Mouse (Mus musculus) macrophage (primary cell): ENCODE measurements around the gene Dcbld2. TPM values are rescaled to one million over a fixed set of nuclear protein-coding genes. Genes with fewer than 3 reads are reported as not detected.

Experiments used
- H3K27ac ChIP-seq: fragments of 350-480 bp; formaldehyde crosslinking; 2 replicates; pipeline ENCODE4 v1.9.0; 2021
- H3K36me3 ChIP-seq: fragments of 350-480 bp; formaldehyde crosslinking; 2 replicates; pipeline ENCODE4 v1.9.0; 2021; ENCODE audit errors: inconsistent target
- H3K4me3 ChIP-seq: fragments of 350-480 bp; formaldehyde crosslinking; 2 replicates; pipeline ENCODE4 v1.9.0; 2021; ENCODE audit errors: inconsistent target
- H3K79me2 ChIP-seq: fragments of 350-480 bp; formaldehyde crosslinking; 2 replicates; pipeline ENCODE4 v1.9.0; 2021; ENCODE audit errors: inconsistent target
- WGBS: methylation state at CpG from one replicate; pipeline ENCODE4 v1.1.7; 2026; ENCODE audit warnings: inconsistent platforms; ENCODE audit not compliant: missing documents; 5-methylcytosine and 5-hydroxymethylcytosine counted together
- polyA plus RNA-seq: library from polyadenylated mRNA; stranded (reverse); fragments of 250-400 nt; gene quantifications from 3 replicates; pipeline ENCODE4 v1.2.4, GENCODE M21; 2018; ENCODE audit warnings: inconsistent platforms

Gene Dcbld2
- polyA plus RNA-seq, 1 experiment from 2014 or later, result 1.3 TPM

DNA sequence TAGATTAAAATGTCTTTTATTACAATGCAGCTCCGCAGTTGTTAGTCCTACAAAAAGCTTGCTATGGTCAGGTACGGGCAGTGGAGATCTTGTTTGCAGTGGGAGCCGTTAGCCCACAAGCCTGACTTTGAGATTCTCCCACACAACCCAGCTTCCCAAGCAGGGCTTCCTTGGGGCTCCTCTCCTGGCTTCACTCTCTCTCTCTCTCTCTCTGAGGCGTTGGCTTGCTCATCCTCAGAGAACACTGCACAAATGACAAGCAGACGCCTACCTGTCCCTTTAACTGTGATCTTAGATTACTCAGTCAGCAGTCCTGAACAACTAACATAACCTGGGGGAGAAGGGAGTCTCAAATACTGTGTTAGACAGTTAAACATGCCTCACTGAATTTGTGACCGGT, 79.6 kb downstream of the Dcbld2 start:
- Histone ChIP-seq H3K36me3 (no peaks in the 10 kb centered on the region), H3K4me3 (no peak overlapping the region), H3K27ac (no peak overlapping the region), H3K79me2 (no peaks in the 10 kb centered on the region)
- WGBS, result 85% methylated on average over 6 of the region's 6 CpGs

GRCm38 (mm10) chr16:58496791-58497190, 88.5 kb downstream of the Dcbld2 start:
- H3K79me2 ChIP-seq, result no peaks in the 10 kb centered on the region
- H3K36me3 ChIP-seq, result no peaks in the 10 kb centered on the region
- no peak overlapping the region for H3K4me3 ChIP-seq
- H3K27ac ChIP-seq, result no peak overlapping the region

DNA sequence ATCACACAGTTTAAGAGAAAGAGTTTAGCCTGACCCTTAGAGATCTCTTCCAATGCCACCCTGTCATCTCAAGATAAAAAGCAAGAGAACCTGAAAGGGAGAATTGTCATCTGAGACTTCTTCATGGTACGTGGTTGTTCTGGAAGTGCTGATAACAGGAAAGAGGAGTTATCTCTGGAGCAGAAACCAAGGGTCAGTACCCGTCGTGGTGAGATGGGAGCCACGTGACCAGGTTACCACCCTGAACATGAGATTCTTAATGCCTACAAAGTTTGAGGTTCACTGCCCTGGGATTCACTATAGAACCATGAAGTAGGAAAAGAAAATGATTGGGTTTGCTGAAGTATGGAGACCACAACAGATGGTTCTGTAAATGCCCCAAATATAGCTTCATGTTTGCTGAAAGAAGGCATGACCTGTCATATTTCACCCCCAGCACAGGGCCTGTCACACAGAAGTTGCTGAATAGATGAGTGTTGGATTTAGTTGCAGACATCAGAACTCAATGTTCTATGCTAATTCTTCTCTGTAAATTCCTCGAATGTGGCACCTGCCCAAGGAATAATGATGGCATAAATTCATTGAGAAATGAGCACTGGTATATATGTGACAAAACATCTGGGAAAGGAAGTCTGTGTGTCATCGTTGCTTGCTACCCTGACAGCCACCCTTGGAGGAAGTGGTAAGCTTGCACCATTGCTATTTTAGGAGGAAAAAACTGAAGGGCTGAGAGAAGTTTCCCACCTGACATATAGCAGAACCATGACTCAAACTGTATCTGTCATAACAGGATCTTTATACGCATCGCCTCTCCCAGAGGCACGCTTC, 89.9 kb downstream of the Dcbld2 start:
- no peak overlapping the region for H3K4me3 ChIP-seq
- 29% methylated on average over 9 of the region's 9 CpGs for WGBS
- peak overlapping the region; percentile 62 for H3K27ac ChIP-seq
- no peaks in the 10 kb centered on the region for H3K79me2 ChIP-seq
- H3K36me3 ChIP-seq, result no peaks in the 10 kb centered on the region

- H3K36me3 ChIP-seq, result no peaks in the 10 kb centered on the region
- no peak overlapping the region for H3K4me3 ChIP-seq
- no peaks in the 10 kb centered on the region for H3K79me2 ChIP-seq
- H3K27ac ChIP-seq, result peak overlapping the region; percentile 62
- WGBS, result 90% methylated on average over 1 of the region's 1 CpGs
Observed at GRCm38 (mm10) chr16:58499172-58499584, 90.9 kb downstream of the Dcbld2 start.

- H3K4me3 ChIP-seq, result no peak overlapping the region
- no peaks in the 10 kb centered on the region for H3K79me2 ChIP-seq
- no peaks in the 10 kb centered on the region for H3K36me3 ChIP-seq
- peak overlapping the region; percentile 62 for H3K27ac ChIP-seq
- 40% methylated on average over 5 of the region's 5 CpGs for WGBS
Observed at GRCm38 (mm10) chr16:58499650-58500049, 91.4 kb downstream of the Dcbld2 start.

- Histone ChIP-seq H3K79me2 (no peaks in the 10 kb centered on the region), H3K4me3 (no peak overlapping the region), H3K36me3 (no peaks in the 10 kb centered on the region), H3K27ac (peak overlapping the region; percentile 80)
- 3% methylated on average over 6 of the region's 6 CpGs for WGBS
Observed at GRCm38 (mm10) chr16:58501760-58502301, 93.6 kb downstream of the Dcbld2 start.

DNA sequence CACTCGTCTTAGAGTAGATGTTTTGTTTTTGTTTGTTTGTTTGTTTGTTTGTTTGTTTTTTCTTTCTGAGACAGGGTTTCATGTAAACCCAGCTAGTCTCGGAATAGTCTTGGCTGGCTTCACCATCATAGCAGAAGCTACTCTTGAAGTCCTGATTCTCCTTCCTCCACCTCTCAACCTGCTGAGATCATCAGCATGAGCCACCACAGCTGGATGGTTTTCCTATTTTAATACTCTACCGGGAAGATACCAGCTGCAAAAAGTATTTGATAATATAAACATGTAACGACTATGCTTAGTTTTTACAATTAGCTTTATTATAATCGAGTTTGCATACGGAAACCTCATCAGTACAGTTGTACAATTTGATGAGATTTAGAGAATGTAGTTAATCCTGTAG, 94.3 kb downstream of the Dcbld2 start:
- H3K36me3 ChIP-seq, result no peaks in the 10 kb centered on the region
- no peak overlapping the region for H3K4me3 ChIP-seq

GRCm38 (mm10) chr16:58504945-58505344, 96.7 kb downstream of the Dcbld2 start:
- no peak overlapping the region for H3K27ac ChIP-seq
- no peaks in the 10 kb centered on the region for H3K36me3 ChIP-seq
- H3K4me3 ChIP-seq, result no peak overlapping the region
- H3K79me2 ChIP-seq, result no peaks in the 10 kb centered on the region

More for the DNA sequence above, 94.3 kb downstream of the Dcbld2 start:
- peak overlapping the region; percentile 80 for H3K27ac ChIP-seq
- WGBS, result 66% methylated on average over 6 of the region's 6 CpGs
- no peaks in the 10 kb centered on the region for H3K79me2 ChIP-seq

DNA sequence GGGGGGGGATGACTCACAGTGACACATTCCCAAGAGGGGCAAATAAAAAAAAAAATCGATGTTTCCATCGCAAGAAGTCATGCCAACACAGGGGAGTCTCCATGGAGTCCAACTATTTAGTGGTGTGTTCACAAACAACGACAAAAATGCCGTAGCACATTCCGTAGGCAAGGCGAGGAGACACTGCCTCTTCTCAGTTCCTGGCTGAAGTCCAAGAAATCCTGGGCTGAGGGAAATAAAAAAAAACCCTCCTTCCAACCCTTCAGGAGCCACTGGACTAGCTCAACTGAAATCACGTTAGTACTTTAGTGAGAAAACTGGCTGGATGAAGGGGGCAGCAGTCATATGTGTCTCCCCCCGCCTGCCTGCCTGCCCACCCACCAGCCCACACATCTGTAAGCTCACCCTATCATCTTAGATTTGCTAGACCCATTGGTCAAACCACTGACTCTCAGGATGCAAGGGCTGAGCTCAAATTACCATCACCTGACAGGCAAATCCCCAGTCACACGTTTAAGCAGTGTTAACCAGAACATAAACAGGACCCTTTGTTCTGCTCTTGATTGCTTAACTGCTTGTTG, 104.0 kb downstream of the Dcbld2 start:
- no peaks in the 10 kb centered on the region for H3K36me3 ChIP-seq
- WGBS, result 85% methylated on average over 9 of the region's 9 CpGs
- no peaks in the 10 kb centered on the region for H3K79me2 ChIP-seq
- H3K27ac ChIP-seq, result no peak overlapping the region
- no peak overlapping the region for H3K4me3 ChIP-seq

- no peak overlapping the region for H3K4me3 ChIP-seq
- H3K36me3 ChIP-seq, result no peaks in the 10 kb centered on the region
- no peak overlapping the region for H3K27ac ChIP-seq
- no peaks in the 10 kb centered on the region for H3K79me2 ChIP-seq
- WGBS, result 100% methylated on average over 3 of the region's 3 CpGs
Observed at GRCm38 (mm10) chr16:58512887-58513286, 104.6 kb downstream of the Dcbld2 start.

DNA sequence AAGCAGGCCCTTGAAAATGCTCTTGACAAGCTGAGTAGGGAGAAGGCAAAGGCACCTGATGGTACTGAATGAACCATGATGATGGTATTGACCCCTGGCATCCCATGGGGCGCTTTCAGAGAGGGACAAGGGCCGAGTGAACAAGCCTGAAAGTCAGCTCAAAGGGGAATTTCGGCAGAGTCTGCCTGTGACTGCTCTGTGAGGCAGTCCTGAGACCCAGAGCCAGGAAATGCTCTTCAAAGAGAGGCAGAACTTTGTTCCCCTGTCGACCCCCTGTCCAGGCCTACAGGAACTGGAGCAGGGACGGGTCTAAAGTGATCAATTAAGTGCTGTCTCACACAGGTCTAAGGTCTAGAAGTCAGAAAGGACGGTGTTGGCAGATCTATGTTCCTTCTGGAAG, 105.5 kb downstream of the Dcbld2 start:
- no peaks in the 10 kb centered on the region for H3K36me3 ChIP-seq
- no peak overlapping the region for H3K27ac ChIP-seq
- WGBS, result 66% methylated on average over 6 of the region's 6 CpGs

GRCm38 (mm10) chr16:58514565-58514964, 106.3 kb downstream of the Dcbld2 start:
- no peak overlapping the region for H3K27ac ChIP-seq
- H3K36me3 ChIP-seq, result no peaks in the 10 kb centered on the region
- WGBS, result 85% methylated on average over 9 of the region's 9 CpGs
- no peak overlapping the region for H3K4me3 ChIP-seq
- H3K79me2 ChIP-seq, result no peaks in the 10 kb centered on the region

More for the DNA sequence above, 105.5 kb downstream of the Dcbld2 start:
- H3K79me2 ChIP-seq, result no peaks in the 10 kb centered on the region
- no peak overlapping the region for H3K4me3 ChIP-seq

DNA sequence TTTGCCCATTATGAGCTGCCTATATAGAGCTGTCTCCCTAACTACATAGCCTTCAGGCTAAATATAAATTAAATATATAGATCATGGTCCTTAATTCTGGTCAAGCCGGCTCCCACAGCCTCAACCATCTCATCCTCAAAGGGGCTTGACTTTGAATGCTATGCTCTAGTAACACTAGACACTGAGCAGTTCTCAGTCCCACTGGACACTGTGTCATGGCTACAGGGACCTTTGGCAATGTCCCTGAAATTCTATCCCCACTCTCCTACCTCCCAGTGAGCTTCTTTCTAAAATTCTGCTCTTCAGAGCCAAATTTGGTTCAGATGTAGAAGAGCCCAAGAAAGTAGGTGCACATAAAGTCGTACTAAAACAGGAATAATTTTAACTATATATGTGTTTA, 107.9 kb downstream of the Dcbld2 start:
- WGBS, result 90% methylated on average over 1 of the region's 2 CpGs
- Histone ChIP-seq H3K4me3 (no peak overlapping the region), H3K27ac (no peak overlapping the region), H3K36me3 (no peaks in the 10 kb centered on the region), H3K79me2 (no peaks in the 10 kb centered on the region)

DNA sequence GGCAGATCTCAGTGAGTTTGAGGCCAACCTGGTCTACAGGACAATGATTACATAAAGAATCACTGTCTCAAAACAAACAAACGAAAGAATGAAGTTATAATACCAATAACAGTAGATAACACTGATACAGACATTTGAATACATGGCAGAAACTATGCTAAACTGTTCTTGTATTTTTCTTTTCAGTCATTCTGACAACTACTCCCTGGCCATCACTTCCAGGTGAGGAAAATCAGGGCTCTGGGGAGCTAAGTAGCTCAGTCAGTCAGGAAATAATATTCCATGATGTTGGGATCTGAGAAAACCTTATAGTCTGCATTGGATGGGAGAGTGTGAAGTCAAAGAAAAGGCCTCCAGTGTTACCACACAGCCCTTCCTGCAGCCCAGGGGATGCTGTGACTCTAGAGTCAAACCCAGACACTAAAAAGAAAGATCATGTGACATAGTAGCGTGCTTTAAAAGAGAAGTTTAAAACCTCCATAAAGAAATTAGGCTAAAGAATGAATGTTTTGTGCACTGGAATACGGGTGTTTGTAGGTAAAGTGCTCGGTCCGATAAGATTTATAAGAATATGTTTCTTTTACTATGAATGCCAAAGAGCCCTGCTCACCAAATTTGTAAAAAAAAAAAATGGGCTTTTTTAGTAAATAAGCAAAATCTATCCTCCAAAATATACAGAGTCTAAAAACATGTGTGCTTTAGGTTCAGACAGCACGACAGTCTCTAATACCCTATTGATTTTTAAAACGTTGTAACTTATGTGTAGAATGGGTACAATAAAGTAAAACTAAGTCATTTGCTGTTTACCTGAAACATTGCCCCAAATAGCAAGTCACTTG, 108.9 kb downstream of the Dcbld2 start:
- Histone ChIP-seq H3K27ac (no peak overlapping the region), H3K36me3 (no peaks in the 10 kb centered on the region), H3K4me3 (no peak overlapping the region), H3K79me2 (no peaks in the 10 kb centered on the region)
- WGBS, result 91% methylated on average over 7 of the region's 7 CpGs
